Mouse (Mus musculus): Measurements from ENCODE around the gene 4931409K22Rik. TPM values are rescaled to one million over a fixed set of nuclear protein-coding genes. Genes with fewer than 3 reads are reported as not detected.
A peak's percentile ranks its signal among the peaks of the same experiment; 100 is the strongest.

4931409K22Rik gene
- polyA plus RNA-seq, 1 experiment from 2014 or later, result 0.13 TPM

GRCm38 (mm10) chr5:24497526-24497925, 59.1 kb downstream of the 4931409K22Rik start:
- Histone ChIP-seq H3K27ac (ENCODE audit: low read depth, low read length) (no peak overlapping the region), H3K9me3 (ENCODE audit: control insufficient read depth, low read length) (no peaks in the 10 kb centered on the region), H3K4me1 (ENCODE audit: control insufficient read depth, insufficient read depth, low read depth, low read length) (peaks cover 24% of the 10 kb centered on the region), H3K36me3 (ENCODE audit: control insufficient read depth, insufficient read depth, low read length) (peaks cover 38% of the 10 kb centered on the region), H3K27me3 (replicated peaks; ENCODE audit: control insufficient read depth, insufficient read depth, low read length) (no peaks in the 10 kb centered on the region; the same call in 1 of the 2 replicates), H3K9ac (ENCODE audit: low read depth, low read length) (no peak overlapping the region), H3K4me2 (ENCODE audit: low read length) (no peak overlapping the region), H3K4me3 (ENCODE audit: low read length) (no peak overlapping the region)
- 48% methylated on average over 12 of the region's 12 CpGs for WGBS
- ATAC-seq, result no peak

- 29% methylated on average over 6 of the region's 6 CpGs for WGBS
- peaks cover 24% of the 10 kb centered on the region for H3K4me1 ChIP-seq (ENCODE audit: control insufficient read depth, insufficient read depth, low read depth, low read length)
Measured at GRCm38 (mm10) chr5:24496756-24497155, 59.9 kb downstream of the 4931409K22Rik start.

DNA sequence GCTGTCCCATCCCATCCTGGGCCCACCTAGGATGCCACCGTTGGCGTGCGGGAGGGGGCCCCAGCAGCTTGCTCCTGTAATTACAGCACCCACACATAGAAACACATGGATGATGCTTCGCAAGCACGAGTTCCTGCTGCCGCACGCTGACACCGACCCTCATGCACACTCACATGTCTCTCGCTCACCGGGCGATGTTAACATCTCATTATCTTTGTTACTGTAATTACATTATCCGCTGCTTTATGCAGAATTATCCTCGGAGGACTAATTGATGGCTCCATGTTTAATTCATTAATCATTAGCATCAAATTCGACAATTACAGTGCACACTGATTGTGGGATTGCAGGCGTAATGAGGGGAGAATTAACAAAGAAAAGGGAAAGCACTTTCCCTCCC, 61.6 kb downstream of the 4931409K22Rik start:
- H3K27ac ChIP-seq (ENCODE audit: low read depth, low read length), result no peak overlapping the region; the same call in 1 of the 2 replicates
- peaks cover 26% of the 10 kb centered on the region for H3K4me1 ChIP-seq (ENCODE audit: control insufficient read depth, insufficient read depth, low read depth, low read length)
- no peaks in the 10 kb centered on the region for H3K9me3 ChIP-seq (ENCODE audit: control insufficient read depth, low read length)
- H3K36me3 ChIP-seq (ENCODE audit: control insufficient read depth, insufficient read depth, low read length), result peaks cover 37% of the 10 kb centered on the region
- no peak for ATAC-seq
- no peak overlapping the region for H3K4me3 ChIP-seq (ENCODE audit: low read length)
- 49% methylated on average over 15 of the region's 15 CpGs for WGBS
- H3K9ac ChIP-seq (ENCODE audit: low read depth, low read length), result no peak overlapping the region
- H3K27me3 ChIP-seq (replicated peaks; ENCODE audit: control insufficient read depth, insufficient read depth, low read length), result no peaks in the 10 kb centered on the region
- no peak overlapping the region for H3K4me2 ChIP-seq (ENCODE audit: low read length)

More at GRCm38 (mm10) chr5:24496756-24497155, 59.9 kb downstream of the 4931409K22Rik start:
- no peak for ATAC-seq
- H3K4me2 ChIP-seq (ENCODE audit: low read length), result no peak overlapping the region
- H3K9ac ChIP-seq (ENCODE audit: low read depth, low read length), result no peak overlapping the region
- H3K4me3 ChIP-seq (ENCODE audit: low read length), result no peak overlapping the region
- peaks cover 41% of the 10 kb centered on the region for H3K36me3 ChIP-seq (ENCODE audit: control insufficient read depth, insufficient read depth, low read length)
- H3K9me3 ChIP-seq (ENCODE audit: control insufficient read depth, low read length), result no peaks in the 10 kb centered on the region
- no peak overlapping the region for H3K27ac ChIP-seq (ENCODE audit: low read depth, low read length)
- no peaks in the 10 kb centered on the region; the same call in 1 of the 2 replicates for H3K27me3 ChIP-seq (replicated peaks; ENCODE audit: control insufficient read depth, insufficient read depth, low read length)

MicroRNAs within 50 kb of the gene (microRNA counts, 519-probe panel; counts per million panel counts)
- microRNA mmu-miR-671-3p (2,002 counts per million, percentile 28 among the panel's probes with 10 or more counts), microRNA mmu-miR-671-5p (not detected)

Small RNA genes within 50 kb of the gene (microRNA-seq; reads per million reads assigned to microRNA genes)
- gene Mir671, result 368 reads per million, percentile 67 among the genes with 10 or more reads in this experiment

Other genes with a start within 250 kb of the 4931409K22Rik start
- 13.0 and 14.0 TPM in 2 replicates for gene Kcnh2, start 205.2 kb downstream of the 4931409K22Rik start, polyA plus RNA-seq (2015; fragmentation: Nextera tagmentation; extraction: Ambion mirVana)
- gene Nos3, start 192.0 kb downstream of the 4931409K22Rik start, polyA plus RNA-seq (2015; fragmentation: Nextera tagmentation; extraction: Ambion mirVana), result 8.6 and 11.0 TPM in 2 replicates
- 3.6 and 4.6 TPM in 2 replicates for gene Atg9b, start 164.7 kb downstream of the 4931409K22Rik start, polyA plus RNA-seq (2015; fragmentation: Nextera tagmentation; extraction: Ambion mirVana)
- 52.4 and 53.7 TPM in 2 replicates for gene Abcb8, start 163.1 kb downstream of the 4931409K22Rik start, polyA plus RNA-seq (2015; fragmentation: Nextera tagmentation; extraction: Ambion mirVana)
- gene Asic3, start 143.4 kb downstream of the 4931409K22Rik start, polyA plus RNA-seq (2015; fragmentation: Nextera tagmentation; extraction: Ambion mirVana), result 0.85 and 1.0 TPM in 2 replicates
- 139 and 140 TPM in 2 replicates for gene Cdk5, start 133.3 kb downstream of the 4931409K22Rik start, polyA plus RNA-seq (2015; fragmentation: Nextera tagmentation; extraction: Ambion mirVana)
- 29.0 and 29.8 TPM in 2 replicates for gene Slc4a2, start 133.0 kb downstream of the 4931409K22Rik start, polyA plus RNA-seq (2015; fragmentation: Nextera tagmentation; extraction: Ambion mirVana)
- gene Fastk, start 111.5 kb downstream of the 4931409K22Rik start, polyA plus RNA-seq (2015; fragmentation: Nextera tagmentation; extraction: Ambion mirVana), result 106 and 107 TPM in 2 replicates
- gene Tmub1, start 109.0 kb downstream of the 4931409K22Rik start, polyA plus RNA-seq (2015; fragmentation: Nextera tagmentation; extraction: Ambion mirVana), result 61.7 and 63.1 TPM in 2 replicates
- 46.4 and 47.7 TPM in 2 replicates for gene Agap3, start 104.6 kb downstream of the 4931409K22Rik start, polyA plus RNA-seq (2015; fragmentation: Nextera tagmentation; extraction: Ambion mirVana)
- 2.3 and 3.0 TPM in 2 replicates for gene Gbx1, start 29.6 kb downstream of the 4931409K22Rik start, polyA plus RNA-seq (2015; fragmentation: Nextera tagmentation; extraction: Ambion mirVana)
- 0.18 and 0.21 TPM in 2 replicates for gene Asb10, start 15.8 kb downstream of the 4931409K22Rik start, polyA plus RNA-seq (2015; fragmentation: Nextera tagmentation; extraction: Ambion mirVana)
- gene Abcf2, start 20.7 kb upstream of the 4931409K22Rik start, polyA plus RNA-seq (2015; fragmentation: Nextera tagmentation; extraction: Ambion mirVana), result 80.9 and 84.8 TPM in 2 replicates
- gene Chpf2, start 29.9 kb upstream of the 4931409K22Rik start, polyA plus RNA-seq (2015; fragmentation: Nextera tagmentation; extraction: Ambion mirVana), result 20.6 and 21.9 TPM in 2 replicates
- gene Smarcd3, start 67.6 kb upstream of the 4931409K22Rik start, polyA plus RNA-seq (2015; fragmentation: Nextera tagmentation; extraction: Ambion mirVana), result 128 and 133 TPM in 2 replicates
- gene Nub1, start 128.7 kb upstream of the 4931409K22Rik start, polyA plus RNA-seq (2015; fragmentation: Nextera tagmentation; extraction: Ambion mirVana), result 48.8 and 49.5 TPM in 2 replicates
- gene Wdr86, start 173.9 kb upstream of the 4931409K22Rik start, polyA plus RNA-seq (2015; fragmentation: Nextera tagmentation; extraction: Ambion mirVana), result 8.0 and 10.7 TPM in 2 replicates
- 1.3 and 1.6 TPM in 2 replicates for gene Crygn, start 201.2 kb upstream of the 4931409K22Rik start, polyA plus RNA-seq (2015; fragmentation: Nextera tagmentation; extraction: Ambion mirVana)